Comparison of ENCODE assay signal across 7 mouse cellular contexts in the genomic region with DNA sequence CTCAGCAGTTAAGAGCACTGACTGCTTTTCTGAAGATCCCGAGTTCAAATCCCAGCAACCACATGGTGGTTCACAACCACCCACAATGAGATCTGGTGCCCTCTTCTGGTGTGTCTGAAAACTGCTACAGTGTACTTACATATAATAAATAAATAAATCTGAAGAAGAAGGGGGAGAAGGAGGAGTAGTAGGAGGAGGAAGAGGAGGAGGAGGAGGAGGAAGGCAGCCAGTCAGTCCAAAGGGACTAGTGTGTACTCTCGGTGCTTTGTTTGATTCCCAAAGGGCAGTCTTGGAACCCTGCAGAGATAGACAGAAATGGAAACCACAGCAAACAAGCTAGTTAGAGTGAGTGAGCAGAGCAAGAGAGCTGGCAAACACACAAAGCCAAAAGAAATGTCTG.
A peak's percentile ranks its signal among the peaks of the same experiment; 100 is the strongest.
DNase-seq lines count a peak whose midpoint lies in the region.
"Not testable (repeated sequence)": the region's sequence is repeated elsewhere in the genome, so short reads cannot be mapped to it uniquely, and the experiment has no call there.

No protein-coding gene starts in this region.

- DNase-seq in A20 (ENCODE audit: low read depth, low spot score) (peak; percentile 92), NIH3T3 (ENCODE audit: low read depth) (peak; percentile 67)
- DNase-seq in c-Kit-negative CD71-positive TER-119-positive erythroid progenitor cells, embryonic 14.5 days (ENCODE audit: low read depth, low spot score): peak; percentile 21
- DNase-seq in forelimb bud, embryonic 11.5 days (ENCODE audit: low read depth, low spot score): peak; percentile 53
- peak; percentile 27 for DNase-seq in kidney, postnatal 10 days
- peak; percentile 51 for DNase-seq in mesoderm, embryonic 11.5 days (ENCODE audit: low read depth, low spot score)
- peak; percentile 49 for DNase-seq in splenic B cell, adult 2 months (ENCODE audit: low read depth, low spot score)

- H3K36me3 ChIP-seq in splenic B cell, adult 2 months (ENCODE audit: control insufficient read depth, insufficient read depth, low read length, poor library complexity, severe bottlenecking): not testable (repeated sequence)

- not testable (repeated sequence) for H3K27me3 ChIP-seq in splenic B cell, adult 2 months (ENCODE audit: control insufficient read depth, insufficient read depth, low read length, poor library complexity, severe bottlenecking)

Comparison
In these comparisons a context has a peak if more than half of its experiments do, and no peak if none do; other contexts are left out.
1. Peak in every context shown above with its lines: DNase-seq.
2. DNase-seq: peak in every context shown above with its lines; median percentile 92 in A20; 67 in NIH3T3; 53 in forelimb bud, embryonic 11.5 days; 51 in mesoderm, embryonic 11.5 days; 49 in splenic B cell, adult 2 months; 27 in kidney, postnatal 10 days; 21 in c-Kit-negative CD71-positive TER-119-positive erythroid progenitor cells, embryonic 14.5 days.